Mouse (Mus musculus): Measurements from ENCODE around the gene Dclk2.

Gene Dclk2

GRCm38 (mm10) chr3:86844804-86845481 lies 75.7 kb downstream of the Dclk2 start:
- DNase-seq (ENCODE audit: low spot score) = no peak

- no peak for DNase-seq (ENCODE audit: low spot score)
These were observed 78.2 kb downstream of the Dclk2 start for GRCm38 (mm10) chr3:86842461-86842860.

- no peak for DNase-seq (ENCODE audit: low spot score)
These were observed 81.0 kb downstream of the Dclk2 start for GRCm38 (mm10) chr3:86839606-86840005.

- DNase-seq (ENCODE audit: low spot score) = no peak
These were observed 83.3 kb downstream of the Dclk2 start for GRCm38 (mm10) chr3:86837386-86837785.

- DNase-seq (ENCODE audit: low spot score) = no peak
These were observed 85.5 kb downstream of the Dclk2 start for GRCm38 (mm10) chr3:86835180-86835579.

- DNase-seq (ENCODE audit: low spot score) = no peak
These were observed 86.3 kb downstream of the Dclk2 start for GRCm38 (mm10) chr3:86834341-86834740.

- no peak for DNase-seq (ENCODE audit: low spot score)
These were observed 87.9 kb downstream of the Dclk2 start for GRCm38 (mm10) chr3:86832591-86833267.

- no peak for DNase-seq (ENCODE audit: low spot score)
These were observed 88.5 kb downstream of the Dclk2 start for GRCm38 (mm10) chr3:86832115-86832514.

GRCm38 (mm10) chr3:86827506-86827905 lies 93.1 kb downstream of the Dclk2 start:
- no peak for DNase-seq (ENCODE audit: low spot score)

- DNase-seq (ENCODE audit: low spot score) = no peak
These were observed 99.3 kb downstream of the Dclk2 start for GRCm38 (mm10) chr3:86821383-86821782.

- DNase-seq (ENCODE audit: low spot score) = no peak
These were observed 100.3 kb downstream of the Dclk2 start for GRCm38 (mm10) chr3:86820344-86820743.

- no peak for DNase-seq (ENCODE audit: low spot score)
These were observed 101.3 kb downstream of the Dclk2 start for GRCm38 (mm10) chr3:86819372-86819771.

GRCm38 (mm10) chr3:86818001-86818585 lies 102.6 kb downstream of the Dclk2 start:
- DNase-seq (ENCODE audit: low spot score) = no peak

GRCm38 (mm10) chr3:86812689-86813088 lies 108.0 kb downstream of the Dclk2 start:
- DNase-seq (ENCODE audit: low spot score) = peak; percentile 82

- no peak for DNase-seq (ENCODE audit: low spot score)
These were observed 109.7 kb downstream of the Dclk2 start for GRCm38 (mm10) chr3:86810908-86811307.

GRCm38 (mm10) chr3:86809646-86810045 lies 111.0 kb downstream of the Dclk2 start:
- no peak for DNase-seq (ENCODE audit: low spot score)

- no peak for DNase-seq (ENCODE audit: low spot score)
These were observed 111.5 kb downstream of the Dclk2 start for GRCm38 (mm10) chr3:86809199-86809598.

- peak; percentile 36 for DNase-seq (ENCODE audit: low spot score)
These were observed 112.7 kb downstream of the Dclk2 start for GRCm38 (mm10) chr3:86807750-86808467.

- DNase-seq (ENCODE audit: low spot score) = no peak
These were observed 113.8 kb downstream of the Dclk2 start for GRCm38 (mm10) chr3:86806834-86807233.

GRCm38 (mm10) chr3:86804265-86804664 lies 116.4 kb downstream of the Dclk2 start:
- no peak for DNase-seq (ENCODE audit: low spot score)

- no peak for DNase-seq (ENCODE audit: low spot score)
These were observed 117.8 kb downstream of the Dclk2 start for GRCm38 (mm10) chr3:86802825-86803224.

- no peak for DNase-seq (ENCODE audit: low spot score)
These were observed 119.8 kb downstream of the Dclk2 start for GRCm38 (mm10) chr3:86800841-86801240.

GRCm38 (mm10) chr3:86799041-86799440 lies 121.6 kb downstream of the Dclk2 start:
- DNase-seq (ENCODE audit: low spot score) = no peak

Measured in adipocyte (in vitro differentiated cells).